ENCODE assay signal across 8 mouse cellular contexts in the genomic region with DNA sequence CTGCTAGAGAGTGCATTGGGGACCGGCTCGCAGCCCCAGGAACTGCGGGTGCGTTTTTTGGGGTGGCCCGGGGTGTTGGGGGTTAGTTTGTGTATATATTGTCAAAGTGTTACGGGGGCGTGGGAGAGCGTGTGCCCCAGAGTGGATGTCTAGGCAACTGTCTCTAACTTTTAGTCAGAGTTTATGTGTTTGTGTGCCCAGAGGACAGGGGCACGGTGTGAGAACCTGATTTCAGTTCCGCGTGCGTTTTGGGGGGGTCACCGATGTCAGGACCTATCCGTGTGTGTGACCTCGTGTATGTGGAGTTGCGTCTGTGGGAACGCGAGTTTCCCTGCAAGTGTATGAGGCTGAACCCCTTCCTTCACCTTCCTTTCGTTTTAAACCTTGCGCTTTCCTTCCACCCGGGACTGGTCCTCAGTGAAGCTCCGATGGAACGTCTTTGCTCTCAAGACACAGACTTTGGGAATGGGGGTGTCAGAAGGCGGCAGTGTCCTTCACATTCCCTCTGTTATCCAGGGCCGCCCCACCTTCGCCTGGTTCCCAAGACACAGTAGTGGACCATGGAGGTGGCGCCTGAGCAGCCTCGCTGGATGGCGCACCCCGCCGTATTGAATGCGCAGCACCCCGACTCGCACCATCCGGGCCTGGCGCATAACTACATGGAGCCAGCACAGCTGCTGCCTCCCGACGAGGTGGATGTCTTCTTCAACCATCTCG. TPM values are rescaled to one million over a fixed set of nuclear protein-coding genes. Genes with fewer than 3 reads are reported as not detected.
DNase-seq lines count a peak whose midpoint lies in the region; ATAC-seq and TF ChIP-seq lines count a peak whose summit lies in the region.

No protein-coding gene starts in this region.

- intact Hi-C loops in left cerebral cortex, postnatal 4 days (cut with DNase I): loop anchor here (10.0 kb wide), 1 partner anchor 296 kb away; no protein-coding TSS in a partner anchor

- H3K36me3 ChIP-seq in spleen, adult 2 months (ENCODE audit: control insufficient read depth, insufficient read depth, low read length): no peaks in the 10 kb centered on the region
- H3K36me3 ChIP-seq in forebrain, embryonic 14.5 days (ENCODE audit: control insufficient read depth, insufficient read depth, low read length): no peaks in the 10 kb centered on the region
- H3K36me3 ChIP-seq in midbrain, embryonic 16.5 days (ENCODE audit: control insufficient read depth, insufficient read depth, low read length): no peaks in the 10 kb centered on the region

- TF ChIP-seq CTCF in spleen, adult 2 months (IDR thresholded peaks at IDR 0.05; ENCODE audit: extremely low read depth, insufficient read depth, insufficient read length, insufficient replicate concordance): no peak

- H3K9ac ChIP-seq in forebrain, embryonic 14.5 days (ENCODE audit: low read length): no peak overlapping the region
- H3K9ac ChIP-seq in midbrain, embryonic 16.5 days (ENCODE audit: low read depth, low read length): peak overlapping the region; percentile 46; the same call in 1 of the 2 replicates

- peaks cover 19% of the 10 kb centered on the region for H3K27me3 ChIP-seq in spleen, adult 2 months (ENCODE audit: control insufficient read depth, insufficient read depth, low read length)
- peaks cover 97% of the 10 kb centered on the region for H3K27me3 ChIP-seq in forebrain, embryonic 14.5 days (replicated peaks; ENCODE audit: control insufficient read depth, insufficient read depth, low read length)
- H3K27me3 ChIP-seq in midbrain, embryonic 16.5 days (ENCODE audit: control insufficient read depth, insufficient read depth, low read depth, low read length): peaks cover 59% of the 10 kb centered on the region

- H3K9me3 ChIP-seq in forebrain, embryonic 14.5 days (replicated peaks; ENCODE audit: control insufficient read depth, low read length): no peaks in the 10 kb centered on the region
- H3K9me3 ChIP-seq in midbrain, embryonic 16.5 days (replicated peaks; ENCODE audit: control insufficient read depth, low read length, poor library complexity, severe bottlenecking): no peaks in the 10 kb centered on the region

- WGBS in spleen, adult 2 months: 2% methylated on average over 39 of the region's 39 CpGs
- WGBS in forebrain, embryonic 14.5 days: 2% methylated on average over 39 of the region's 39 CpGs
- WGBS in midbrain, embryonic 16.5 days: 1% methylated on average over 39 of the region's 39 CpGs

- no peak for ATAC-seq in forebrain, embryonic 14.5 days
- no peak for ATAC-seq in midbrain, embryonic 16.5 days
- ATAC-seq in frontal cortex, adult (ENCODE audit: low TSS enrichment): no peak

- H3K4me2 ChIP-seq in forebrain, embryonic 14.5 days (ENCODE audit: low read length): peak overlapping the region; percentile 49
- H3K4me2 ChIP-seq in midbrain, embryonic 16.5 days (ENCODE audit: low read length): peak overlapping the region; percentile 48

- H3K4me1 ChIP-seq in spleen, adult 2 months (ENCODE audit: control insufficient read depth, insufficient read depth, insufficient read length): peaks cover 3% of the 10 kb centered on the region; the same call in 1 of the 2 replicates
- peaks cover 4% of the 10 kb centered on the region; the same call in 1 of the 2 replicates for H3K4me1 ChIP-seq in forebrain, embryonic 14.5 days (ENCODE audit: control insufficient read depth, insufficient read depth, low read length)
- peaks cover 24% of the 10 kb centered on the region for H3K4me1 ChIP-seq in midbrain, embryonic 16.5 days (ENCODE audit: control insufficient read depth, insufficient read depth, low read length)

- DNase-seq in spleen, adult 2 months (ENCODE audit: low read depth in 1 of 2, low spot score in 2 of 2): no peak
- DNase-seq in spleen, adult 12 weeks (ENCODE audit: low spot score): no peak
- DNase-seq in forebrain, embryonic 14.5 days (ENCODE audit: low spot score): no peak
- peak; percentile 55 for DNase-seq in kidney, postnatal 10 days
- DNase-seq in left cerebral cortex, postnatal 4 days: no peak
- DNase-seq in natural killer cell, adult 2 months (ENCODE audit: low spot score in 2 of 2): no peak

- H3K27ac ChIP-seq in spleen, adult 2 months (ENCODE audit: insufficient read depth, low read length): no peak overlapping the region
- H3K27ac ChIP-seq in forebrain, embryonic 14.5 days (ENCODE audit: low read depth, low read length): no peak overlapping the region
- H3K27ac ChIP-seq in midbrain, embryonic 16.5 days (ENCODE audit: low read length): no peak overlapping the region

- no peak for TF ChIP-seq POLR2A in spleen, adult 2 months (IDR thresholded peaks at IDR 0.05; ENCODE audit: low read depth, low read length)

- peak overlapping the region; percentile 40; the same call in 1 of the 2 replicates for H3K4me3 ChIP-seq in spleen, adult 2 months (ENCODE audit: extremely low read depth, insufficient read depth, insufficient read length)
- peak overlapping the region; percentile 30; the same call in 1 of the 2 replicates for H3K4me3 ChIP-seq in forebrain, embryonic 14.5 days (ENCODE audit: low read depth, low read length)
- H3K4me3 ChIP-seq in midbrain, embryonic 16.5 days (ENCODE audit: low read depth, low read length): peak overlapping the region; percentile 43

RNA-seq across cellular contexts. Expression of gene Gata2, which starts 5.5 kb away (rescaled TPM):
- polyA plus RNA-seq in spleen, adult 2 months (2012; rRNA removed): 13.1 and 13.2 TPM in 2 replicates
- 1.5 and 1.6 TPM in 2 replicates for polyA plus RNA-seq in forebrain, embryonic 14.5 days (2014; fragmentation: Nextera tagmentation; extraction: Ambion mirVana)
- polyA plus RNA-seq in midbrain, embryonic 16.5 days (2015; fragmentation: Nextera tagmentation; extraction: Ambion mirVana): 13.0 and 15.0 TPM in 2 replicates
- total RNA-seq in left cerebral cortex, postnatal 4 days (2021): 1 to 10 TPM; 2.6 to 3.1 TPM

RNA-seq across cellular contexts. Expression of gene Dnajb8, which starts 22.9 kb away (rescaled TPM):
- not detected in 2 replicates for polyA plus RNA-seq in spleen, adult 2 months (2012; rRNA removed)
- not detected in 2 replicates for polyA plus RNA-seq in forebrain, embryonic 14.5 days (2014; fragmentation: Nextera tagmentation; extraction: Ambion mirVana)
- not detected in 2 replicates for polyA plus RNA-seq in midbrain, embryonic 16.5 days (2015; fragmentation: Nextera tagmentation; extraction: Ambion mirVana)
- not detected for total RNA-seq in left cerebral cortex, postnatal 4 days (2021)
